Mouse (Mus musculus) ES-CJ7 (cell line): ENCODE results near the gene Baz2b.
"Not testable (repeated sequence)": the region's sequence is repeated elsewhere in the genome, so short reads cannot be mapped to it uniquely, and the experiment has no call there.

Experiments
- DNase-seq: peaks from one replicate; pipeline ENCODE4 v3.0.0; 2011; ENCODE audit warnings: low read depth, low spot score

Baz2b gene

DNA sequence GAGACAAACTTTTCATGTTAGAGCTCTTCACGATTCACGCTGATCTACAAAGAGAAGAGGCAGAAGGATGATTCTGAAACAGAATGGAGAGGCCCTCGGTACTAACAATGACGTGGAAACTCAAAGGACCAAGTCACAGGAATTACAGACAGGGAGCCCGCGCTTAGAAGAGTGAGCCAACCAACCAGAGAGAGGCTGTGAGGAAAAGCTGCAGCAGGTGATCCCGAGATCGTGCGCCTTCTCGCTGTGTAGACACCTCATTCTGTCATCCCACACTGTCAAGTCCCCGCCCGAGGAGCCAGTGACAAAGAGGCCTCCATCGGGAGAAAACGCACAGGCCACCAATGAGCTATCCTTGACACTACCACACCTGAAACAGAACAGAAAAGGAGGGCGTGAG, 333.2 kb downstream of the Baz2b start:
- DNase-seq, result no peak

DNA sequence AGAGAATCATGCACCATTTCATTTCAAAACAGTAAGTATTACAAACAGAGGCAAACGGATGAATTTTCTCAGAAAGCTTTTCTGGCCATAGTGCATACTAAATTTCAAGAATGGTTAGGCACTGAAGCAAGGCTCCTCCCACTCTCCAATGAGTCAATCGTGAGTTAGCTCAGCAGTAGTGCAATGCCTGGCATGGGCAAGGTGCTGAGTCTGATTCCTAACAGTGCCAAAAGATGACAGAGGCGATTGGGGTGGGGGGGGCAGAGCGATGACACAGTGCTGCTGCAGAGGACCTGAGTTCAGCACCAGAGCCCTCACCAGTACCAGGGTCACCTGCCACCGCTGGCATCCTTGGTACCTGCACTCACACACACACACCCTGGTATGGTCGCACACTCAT, 339.1 kb downstream of the Baz2b start:
- no peak for DNase-seq

- no peak for DNase-seq
Measured at GRCm38 (mm10) chr2:59862618-59863017, 347.0 kb downstream of the Baz2b start.

DNA sequence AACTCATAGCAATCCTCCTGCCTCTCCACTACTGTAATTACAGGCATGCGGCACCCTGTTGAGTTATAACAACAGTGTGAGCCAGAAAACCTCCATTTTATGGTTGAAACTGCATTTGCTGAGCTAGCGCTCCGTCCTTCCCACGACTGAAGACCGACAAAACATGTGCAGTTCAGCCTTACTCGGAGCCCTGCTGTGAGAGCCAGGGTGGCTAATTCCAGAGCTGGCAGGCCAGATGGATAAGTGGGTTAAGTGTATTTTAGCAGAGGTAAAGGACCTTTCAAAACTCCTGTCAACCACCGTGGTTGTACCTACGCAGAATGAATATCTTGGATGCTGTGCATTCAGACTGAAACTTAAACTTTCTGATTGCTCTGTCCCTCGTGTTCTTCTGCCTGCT, 355.3 kb downstream of the Baz2b start:
- no peak for DNase-seq

DNA sequence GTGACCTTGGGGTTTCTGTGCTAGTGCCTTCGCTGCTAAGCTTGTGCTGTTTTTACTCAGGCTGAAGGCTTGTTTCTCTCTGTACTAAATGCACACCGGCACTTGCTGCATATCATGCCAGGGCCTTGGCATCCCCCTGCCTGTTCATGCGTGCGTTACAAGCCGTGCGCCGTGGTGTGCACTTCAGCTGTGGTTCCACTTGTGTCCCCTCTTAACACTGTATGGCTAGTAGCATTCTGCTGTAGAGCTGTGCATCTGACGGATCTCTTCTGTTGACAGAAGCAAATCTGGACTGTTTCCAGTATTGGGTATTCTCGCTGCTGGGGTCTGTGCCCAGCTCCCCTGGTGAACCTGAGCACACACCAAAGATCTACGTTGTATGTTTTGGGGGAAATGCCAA, 356.1 kb downstream of the Baz2b start:
- no peak for DNase-seq

- no peak for DNase-seq
Measured at GRCm38 (mm10) chr2:59852916-59853315, 356.7 kb downstream of the Baz2b start.

- not testable (repeated sequence) for DNase-seq
Measured at GRCm38 (mm10) chr2:59851885-59852284, 357.8 kb downstream of the Baz2b start.
